In genomic region chr11:60698806-60699523, GRCm38 (mm10) we compare ENCODE assay signal across 7 mouse cellular contexts. TPM values are rescaled to one million over a fixed set of nuclear protein-coding genes. Genes with fewer than 3 reads are reported as not detected.
A peak's percentile ranks its signal among the peaks of the same experiment; 100 is the strongest.
DNase-seq lines count a peak whose midpoint lies in the region; ATAC-seq lines count a peak whose summit lies in the region.

No protein-coding gene starts in this region.

- H3K9ac ChIP-seq in forebrain, embryonic 16.5 days (replicated peaks; ENCODE audit: low read depth, low read length) = peak overlapping the region; percentile 59

- DNase-seq in WW6 (ENCODE audit: low read depth, low spot score) = peak; percentile 76
- peak; percentile 42 to 47 for DNase-seq in cerebellum, adult 18-20 months
- DNase-seq in heart, postnatal 36 days = peak; percentile 80 to 81
- DNase-seq in large intestine, adult 2 months (ENCODE audit: low read depth, low spot score) = peak; percentile 28
- DNase-seq in lung, postnatal 14 days = peak; percentile 84
- peak; percentile 79 for DNase-seq in retina, postnatal 1 day

- H3K4me3 ChIP-seq in forebrain, embryonic 16.5 days (replicated peaks; ENCODE audit: low read length) = peak overlapping the region; percentile 86

- peak overlapping the region; percentile 87 for H3K27ac ChIP-seq in forebrain, embryonic 16.5 days (ENCODE audit: low read length)

- 3% methylated on average over 22 of the region's 22 CpGs for WGBS in forebrain, embryonic 16.5 days
- 2% methylated on average over 22 of the region's 22 CpGs for WGBS in large intestine, adult 2 months

- ATAC-seq in forebrain, embryonic 16.5 days = peak; percentile 48

- no peaks in the 10 kb centered on the region for H3K9me3 ChIP-seq in forebrain, embryonic 16.5 days (ENCODE audit: control insufficient read depth, low read length)

- H3K4me1 ChIP-seq in forebrain, embryonic 16.5 days (replicated peaks; ENCODE audit: control insufficient read depth, insufficient read depth, low read length) = peaks cover 34% of the 10 kb centered on the region

- intact Hi-C loops in heart, postnatal 36 days (cut with DNase I) = loop anchor here (2.0 to 5.0 kb wide), 3 partner anchors 130 to 393 kb away; partner anchors contain the start of gene Tmem11

- H3K36me3 ChIP-seq in forebrain, embryonic 16.5 days (ENCODE audit: control insufficient read depth, insufficient read depth) = no peaks in the 10 kb centered on the region

- no peaks in the 10 kb centered on the region for H3K27me3 ChIP-seq in forebrain, embryonic 16.5 days (replicated peaks; ENCODE audit: control insufficient read depth, insufficient read depth, low read length)

- peak overlapping the region; percentile 69 for H3K4me2 ChIP-seq in forebrain, embryonic 16.5 days (ENCODE audit: low read length)

RNA-seq across cellular contexts. Expression of gene Llgl1, which starts 0.6 kb away (rescaled TPM):
- polyA plus RNA-seq in forebrain, embryonic 16.5 days (2015; fragmentation: Nextera tagmentation; extraction: Ambion mirVana) = 78.7 and 86.9 TPM in 2 replicates
- 10 to 100 TPM; 13.6 to 13.7 TPM for total RNA-seq in heart, postnatal 36 days (2021)
- 27.3 and 34.5 TPM in 2 replicates for polyA plus RNA-seq in large intestine, adult 2 months (2012; rRNA removed)

RNA-seq across cellular contexts. Expression of gene Flii, which starts 28.1 kb away (rescaled TPM):
- polyA plus RNA-seq in forebrain, embryonic 16.5 days (2015; fragmentation: Nextera tagmentation; extraction: Ambion mirVana) = 82.9 and 85.7 TPM in 2 replicates
- total RNA-seq in heart, postnatal 36 days (2021) = 100 to 1,000 TPM; 124 to 126 TPM
- polyA plus RNA-seq in large intestine, adult 2 months (2012; rRNA removed) = 230 and 253 TPM in 2 replicates

RNA-seq across cellular contexts. Expression of gene Mief2, which starts 29.2 kb away (rescaled TPM):
- polyA plus RNA-seq in forebrain, embryonic 16.5 days (2015; fragmentation: Nextera tagmentation; extraction: Ambion mirVana) = 25.5 and 25.7 TPM in 2 replicates
- total RNA-seq in heart, postnatal 36 days (2021) = 10 to 100 TPM; 36.1 to 36.4 TPM
- polyA plus RNA-seq in large intestine, adult 2 months (2012; rRNA removed) = 9.7 and 9.8 TPM in 2 replicates

Comparison
In these comparisons a context has a peak if more than half of its experiments do, and no peak if none do; other contexts are left out.
1. Peak in every context shown above with its lines: DNase-seq, ATAC-seq, H3K4me3 ChIP-seq and H3K27ac ChIP-seq.
2. DNase-seq: peak in every context shown above with its lines; median percentile 84 in lung, postnatal 14 days; 80 in heart, postnatal 36 days; 79 in retina, postnatal 1 day; 76 in WW6; 44 in cerebellum, adult 18-20 months; 28 in large intestine, adult 2 months.